Mouse (Mus musculus) kidney, embryonic 15.5 days (tissue): ENCODE measurements around the gene Tcta. TPM values are rescaled to one million over a fixed set of nuclear protein-coding genes. Genes with fewer than 3 reads are reported as not detected.

Experiments
- ATAC-seq: fragments of 200-750 bp; cut with Nextera tagmentation; replicated peaks from 2 replicates; pipeline ENCODE4 v1.8.0; 2017; ENCODE audit warnings: moderate TSS enrichment; ENCODE audit not compliant: low FRiP score
- H3K27ac ChIP-seq: fragments of 300-500 bp; sonication (generic); 2 replicates; pipeline ENCODE4 v1.5.1; 2015; ENCODE audit warnings: mild to moderate bottlenecking, inconsistent platforms
- H3K27me3 ChIP-seq: fragments of 300-500 bp; sonication (generic); 2 replicates; pipeline ENCODE4 v1.6.1; 2015; ENCODE audit warnings: inconsistent platforms
- H3K36me3 ChIP-seq: fragments of 300-500 bp; sonication (generic); 2 replicates; pipeline ENCODE4 v1.6.1; 2015; ENCODE audit warnings: inconsistent platforms
- H3K4me1 ChIP-seq: fragments of 300-500 bp; sonication (generic); 2 replicates; pipeline ENCODE4 v1.6.1; 2015; ENCODE audit warnings: inconsistent platforms
- H3K4me2 ChIP-seq: fragments of 300-500 bp; sonication (generic); 2 replicates; pipeline ENCODE4 v1.6.1; 2015; ENCODE audit warnings: moderate library complexity, mild to moderate bottlenecking, inconsistent platforms
- H3K4me3 ChIP-seq: fragments of 300-500 bp; sonication (generic); replicated peaks from 2 replicates; pipeline ENCODE4 v1.5.1; 2015; ENCODE audit warnings: mild to moderate bottlenecking, inconsistent platforms
- H3K9ac ChIP-seq: fragments of 300-500 bp; sonication (generic); 2 replicates; pipeline ENCODE4 v1.6.1; 2015; ENCODE audit warnings: mild to moderate bottlenecking, inconsistent platforms
- H3K9me3 ChIP-seq: fragments of 300-500 bp; sonication (generic); replicated peaks from 2 replicates; pipeline ENCODE4 v1.6.1; 2016; ENCODE audit warnings: inconsistent platforms
- WGBS: fragments of 180-500 bp; shearing (Covaris S2); methylation state at CpG from one replicate; pipeline ENCODE4 v1.1.7; 2015; ENCODE audit warnings: mixed read lengths; 5-methylcytosine and 5-hydroxymethylcytosine counted together
- polyA plus RNA-seq: library from polyadenylated mRNA; unstranded; fragments of >200 nt; fragmentation: Nextera tagmentation; extraction: Ambion mirVana; gene quantifications from 2 replicates; pipeline ENCODE4 v1.2.1, GENCODE M21; 2015

The Tcta gene
- 31.6 and 32.2 TPM in 2 replicates for polyA plus RNA-seq

DNA sequence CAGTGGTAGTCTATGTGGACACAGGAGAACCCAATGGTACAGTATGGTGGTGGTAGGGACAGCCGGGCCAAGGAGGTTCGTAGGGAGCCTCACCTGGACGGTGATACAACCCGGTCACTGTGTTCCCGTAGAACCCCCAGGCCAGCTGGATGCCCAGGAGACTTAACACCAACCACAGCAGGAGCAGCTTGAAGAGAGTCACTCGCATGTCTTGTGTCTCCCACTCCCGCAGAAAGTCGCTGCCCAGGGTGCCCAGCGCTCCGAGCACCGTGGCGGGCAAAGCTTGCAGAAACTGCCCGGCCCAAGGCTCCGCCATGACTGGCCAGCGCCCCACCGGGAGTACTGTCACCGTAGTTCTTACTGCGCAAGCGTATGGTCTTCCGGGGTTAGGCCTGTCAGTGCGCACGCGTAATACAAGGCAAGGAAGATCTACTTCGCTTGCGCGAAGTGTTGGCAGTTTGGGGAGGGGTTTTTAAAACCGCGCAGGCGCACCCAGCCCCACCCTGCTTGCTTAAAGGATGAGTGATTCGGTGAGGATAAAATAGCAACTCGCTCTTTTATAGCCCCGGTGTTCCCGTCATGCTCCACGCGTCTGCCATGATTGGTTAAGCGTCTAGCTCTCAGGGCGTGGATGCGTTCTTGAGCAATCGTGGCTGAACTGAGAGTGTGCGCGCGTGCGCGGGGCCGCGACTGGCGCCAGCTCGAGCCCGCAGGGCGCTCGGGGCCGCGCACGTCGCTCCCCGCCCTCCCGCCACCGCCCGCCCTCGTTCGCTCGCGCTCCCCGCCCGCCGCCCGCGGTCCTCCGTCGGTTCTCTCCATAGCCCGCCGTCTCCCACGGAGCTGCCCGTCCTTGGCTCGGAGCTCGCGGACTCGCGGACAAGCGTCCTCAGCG, at the start of gene Tcta, which contains the start of gene Rhoa:
Gene Tcta (minus strand): TSS at position 532 of the 892 bp plus-strand sequence.
Gene Rhoa (plus strand): TSS at position 501 of the 892 bp plus-strand sequence.
- Histone ChIP-seq H3K4me1 (peaks cover 41% of the 10 kb centered on the region), H3K27ac (peak within 1 kb of the TSS; percentile 100), H3K9ac (peak within 1 kb of the TSS; percentile 99), H3K27me3 (no peaks in the 10 kb centered on the region), H3K4me2 (peak within 1 kb of the TSS; percentile 82), H3K4me3 (peak within 1 kb of the TSS; percentile 94), H3K36me3 (peaks cover 29% of the 10 kb centered on the region), H3K9me3 (no peaks in the 10 kb centered on the region)
- peak; percentile 98 for ATAC-seq
- under 1% methylated on average over 81 of the region's 81 CpGs for WGBS

DNA sequence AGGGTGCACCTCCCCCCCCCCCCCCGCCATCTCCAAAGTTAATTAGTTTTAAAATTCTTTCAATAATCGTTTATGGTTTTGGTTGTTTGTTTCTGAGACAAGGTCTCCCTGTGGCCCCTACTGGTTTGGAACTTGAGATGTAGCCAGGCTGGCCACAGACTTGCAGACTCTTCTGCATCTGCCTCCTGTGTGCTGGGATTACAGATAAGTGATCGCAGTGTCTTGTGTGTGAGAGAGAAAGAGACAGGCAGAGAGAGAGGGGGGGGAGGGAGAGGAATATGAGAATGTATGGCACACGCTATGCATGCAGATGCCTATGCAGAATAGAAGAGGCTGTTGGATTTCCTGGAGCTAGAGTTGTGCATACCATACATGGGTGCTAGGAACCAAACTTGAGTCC, 43.8 kb upstream of the Tcta start:
- H3K4me1 ChIP-seq, result peaks cover 21% of the 10 kb centered on the region
- no peaks in the 10 kb centered on the region for H3K9me3 ChIP-seq
- no peak overlapping the region for H3K9ac ChIP-seq
- no peak overlapping the region for H3K4me3 ChIP-seq
- H3K36me3 ChIP-seq, result peaks cover 46% of the 10 kb centered on the region
- no peak overlapping the region for H3K27ac ChIP-seq
- ATAC-seq, result no peak
- H3K27me3 ChIP-seq, result no peaks in the 10 kb centered on the region
- H3K4me2 ChIP-seq, result no peak overlapping the region
- WGBS, result 89% methylated on average over 4 of the region's 4 CpGs

DNA sequence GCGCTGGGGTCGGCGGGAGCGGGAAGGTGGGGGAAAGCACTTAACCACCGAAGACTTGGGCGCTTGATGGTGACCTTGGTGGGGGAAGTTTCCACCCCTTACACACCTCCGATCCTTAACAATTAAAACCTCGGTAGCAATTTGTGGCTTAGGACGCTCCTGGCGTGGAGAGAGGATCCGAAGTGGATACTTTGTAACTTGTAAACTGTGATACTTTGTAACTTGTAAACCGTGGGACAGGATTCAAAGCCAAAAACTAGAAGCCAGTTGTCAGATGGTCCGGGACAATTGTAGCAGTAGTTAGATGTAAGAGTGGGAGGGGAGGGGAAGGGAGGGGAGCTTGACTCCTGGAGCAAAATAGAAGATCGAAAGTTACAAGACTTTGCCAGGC, 42.3 kb upstream of the Tcta start:
- no peak for ATAC-seq
- Histone ChIP-seq H3K4me2 (peak overlapping the region; percentile 70), H3K9ac (peak overlapping the region; percentile 85), H3K27me3 (no peaks in the 10 kb centered on the region), H3K9me3 (no peaks in the 10 kb centered on the region), H3K4me3 (peak overlapping the region; percentile 94), H3K27ac (peak overlapping the region; percentile 98), H3K4me1 (peaks cover 21% of the 10 kb centered on the region), H3K36me3 (peaks cover 31% of the 10 kb centered on the region)
- WGBS, result 2% methylated on average over 14 of the region's 14 CpGs

DNA sequence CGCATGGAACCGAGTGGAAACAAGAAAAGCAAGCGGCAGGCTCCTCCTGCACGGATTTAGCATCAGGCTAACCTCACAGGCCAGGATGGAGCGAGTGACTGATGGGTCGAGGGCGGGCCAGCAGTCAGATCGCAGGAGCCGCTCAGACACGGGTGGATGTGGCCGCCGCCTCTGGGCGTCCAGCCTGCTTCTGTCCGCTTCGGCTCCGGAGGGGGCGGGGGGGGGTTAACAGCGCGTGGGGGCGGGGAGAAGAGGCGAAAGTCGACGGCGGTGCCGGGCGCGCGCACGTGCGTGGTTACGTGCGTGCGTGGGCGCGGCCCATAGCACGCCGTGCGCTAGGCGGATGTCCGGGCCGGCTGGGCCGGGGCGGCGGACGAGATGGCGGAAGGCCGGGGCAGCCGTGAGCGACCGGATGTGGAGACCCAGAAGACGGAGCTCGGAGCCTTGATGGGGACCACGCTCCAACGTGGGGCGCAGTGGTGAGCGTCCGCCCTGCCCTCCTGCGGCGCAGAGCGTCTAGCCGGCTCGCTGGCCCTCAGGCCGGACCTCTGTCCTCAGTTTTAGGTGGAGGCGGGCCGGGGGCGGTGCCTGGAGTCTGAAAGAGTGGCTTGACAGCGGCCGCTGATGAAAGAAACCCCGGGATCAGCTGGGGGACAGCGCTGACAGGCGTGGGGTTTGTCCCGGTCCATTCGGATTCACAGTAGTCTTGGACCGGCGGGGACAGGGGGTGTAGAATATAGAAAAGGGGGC, 41.8 kb upstream of the Tcta start, which contains the start of gene Usp4:
Gene Usp4 (plus strand): TSS at position 314 of the 750 bp plus-strand sequence.
- ATAC-seq, result peak; percentile 95
- Histone ChIP-seq H3K4me2 (peak within 1 kb of the TSS; percentile 70), H3K27ac (peak within 1 kb of the TSS; percentile 98), H3K9me3 (no peaks in the 10 kb centered on the region), H3K4me1 (peaks cover 21% of the 10 kb centered on the region), H3K9ac (peak within 1 kb of the TSS; percentile 85), H3K36me3 (peaks cover 25% of the 10 kb centered on the region), H3K4me3 (peak within 1 kb of the TSS; percentile 94), H3K27me3 (no peaks in the 10 kb centered on the region)
- WGBS, result under 1% methylated on average over 72 of the region's 75 CpGs

DNA sequence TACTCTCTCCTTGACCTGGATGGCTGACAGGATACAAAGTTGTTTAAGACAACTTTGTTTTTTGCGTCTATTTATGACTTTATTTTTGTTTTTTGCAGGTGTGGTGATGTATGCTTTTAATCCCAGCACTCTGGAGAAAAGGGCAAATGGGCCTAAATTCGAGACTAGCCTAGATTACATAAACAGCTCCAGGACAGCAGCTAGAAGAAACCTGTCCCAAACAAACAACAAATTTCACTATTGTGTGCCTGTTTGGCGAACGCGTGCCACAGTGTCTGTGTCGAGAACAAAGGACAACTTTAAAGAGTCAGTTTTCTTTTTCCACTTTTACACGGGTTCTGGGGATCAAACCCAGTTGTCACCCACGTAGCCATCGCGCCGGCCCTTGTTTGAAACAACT, 41.1 kb upstream of the Tcta start:
- peaks cover 19% of the 10 kb centered on the region for H3K36me3 ChIP-seq
- H3K4me2 ChIP-seq, result peak overlapping the region; percentile 70
- no peaks in the 10 kb centered on the region for H3K27me3 ChIP-seq
- H3K4me1 ChIP-seq, result peaks cover 26% of the 10 kb centered on the region
- WGBS, result 4% methylated on average over 11 of the region's 11 CpGs
- peak overlapping the region; percentile 98 for H3K27ac ChIP-seq
- H3K4me3 ChIP-seq, result peak overlapping the region; percentile 94
- H3K9ac ChIP-seq, result peak overlapping the region; percentile 85
- ATAC-seq, result no peak
- H3K9me3 ChIP-seq, result no peaks in the 10 kb centered on the region

DNA sequence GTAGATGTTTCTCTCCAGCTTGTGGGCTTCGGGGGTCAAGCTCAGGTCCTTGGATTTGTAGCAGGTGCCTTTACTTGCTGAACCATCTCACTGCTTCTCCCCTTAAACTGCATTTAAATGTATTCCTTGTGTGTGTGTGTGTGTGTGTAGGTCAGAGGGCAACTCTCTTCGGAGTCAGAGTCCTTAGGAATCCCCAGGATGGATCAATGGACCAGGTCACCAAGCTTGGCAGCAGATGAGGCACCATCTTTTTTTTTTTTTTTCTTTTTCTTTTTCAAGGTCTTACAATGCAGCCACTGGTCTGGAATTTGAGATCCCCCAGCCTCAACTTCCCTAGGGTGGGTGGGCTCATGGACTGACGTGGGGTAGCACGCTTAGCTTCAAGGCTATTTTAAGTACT, 38.5 kb upstream of the Tcta start:
- no peaks in the 10 kb centered on the region for H3K27me3 ChIP-seq
- H3K4me3 ChIP-seq, result no peak overlapping the region
- H3K4me1 ChIP-seq, result peaks cover 48% of the 10 kb centered on the region
- H3K36me3 ChIP-seq, result peaks cover 4% of the 10 kb centered on the region; the same call in 1 of the 2 replicates
- WGBS, result 89% methylated on average over 4 of the region's 4 CpGs
- H3K27ac ChIP-seq, result no peak overlapping the region
- H3K4me2 ChIP-seq, result no peak overlapping the region
- no peak for ATAC-seq
- H3K9me3 ChIP-seq, result no peaks in the 10 kb centered on the region
- H3K9ac ChIP-seq, result no peak overlapping the region

DNA sequence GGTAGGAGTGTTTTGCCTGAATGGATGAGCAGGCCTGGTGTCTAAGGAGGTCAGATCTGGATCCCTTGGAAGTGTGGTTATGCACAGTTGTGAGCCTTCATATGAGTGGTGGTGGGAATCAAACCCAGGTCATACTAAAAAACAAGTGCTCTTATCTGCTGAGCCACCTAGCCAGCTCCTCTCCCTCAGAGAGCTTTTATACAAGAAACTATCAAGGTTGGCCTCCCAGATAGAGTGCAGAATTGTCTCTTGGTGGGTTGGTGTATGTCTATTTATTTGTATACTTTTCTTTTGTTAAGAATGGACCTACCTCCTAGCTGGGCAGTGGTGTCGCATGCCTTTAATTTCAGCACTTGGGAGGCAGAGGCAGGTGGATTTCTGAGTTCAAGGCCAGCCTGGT, 37.9 kb upstream of the Tcta start:
- Histone ChIP-seq H3K36me3 (peaks cover 4% of the 10 kb centered on the region; the same call in 1 of the 2 replicates), H3K4me1 (peaks cover 42% of the 10 kb centered on the region), H3K9me3 (no peaks in the 10 kb centered on the region), H3K27me3 (no peaks in the 10 kb centered on the region), H3K4me3 (no peak overlapping the region), H3K27ac (no peak overlapping the region), H3K9ac (no peak overlapping the region), H3K4me2 (no peak overlapping the region)
- ATAC-seq, result no peak
- 100% methylated on average over 1 of the region's 1 CpGs for WGBS

DNA sequence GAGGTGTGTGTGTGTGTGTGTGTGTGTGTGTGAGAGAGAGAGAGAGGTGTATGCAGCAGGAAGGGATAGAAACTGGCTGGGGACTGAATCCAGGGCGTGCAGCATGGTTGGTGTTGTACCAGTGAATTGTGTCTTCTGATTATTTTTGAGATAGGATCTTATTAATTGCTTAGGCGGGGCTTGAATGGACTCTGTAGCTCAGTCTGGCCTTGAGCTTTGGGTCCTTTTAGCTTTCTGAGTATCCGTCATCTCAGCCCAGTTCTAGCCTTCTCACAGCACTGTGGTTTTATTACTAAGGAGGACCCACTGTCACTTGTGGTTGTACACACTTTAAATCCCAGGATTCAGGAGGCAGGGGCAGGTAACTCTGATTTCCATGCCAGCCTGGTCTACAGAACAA, 37.4 kb upstream of the Tcta start:
- no peak overlapping the region for H3K27ac ChIP-seq

DNA sequence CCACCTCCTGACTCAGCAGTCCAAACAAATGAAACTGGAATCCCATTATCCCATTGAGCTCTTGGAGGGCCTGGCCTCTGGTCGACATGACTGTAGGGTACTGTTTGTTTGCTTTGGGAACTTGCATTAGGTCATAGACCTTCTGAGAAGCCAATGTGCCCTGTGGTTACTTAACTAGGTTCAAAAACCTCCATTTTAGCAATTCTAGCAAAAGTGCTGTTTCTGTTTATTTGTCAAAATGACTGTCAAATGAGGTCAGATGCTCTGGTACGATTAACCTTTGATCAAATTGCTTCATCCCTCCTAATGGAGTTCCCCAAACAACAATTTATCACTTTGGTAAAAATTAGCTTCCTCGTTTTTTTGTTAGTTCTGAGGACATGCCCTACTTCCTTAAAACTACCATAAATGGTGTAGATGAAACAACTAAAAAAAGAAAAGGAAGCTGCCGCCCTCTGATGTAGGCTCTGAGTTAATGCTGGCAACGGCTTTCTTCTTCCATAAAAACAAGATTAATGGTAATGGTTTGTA, 36.4 kb upstream of the Tcta start:
- no peaks in the 10 kb centered on the region for H3K27me3 ChIP-seq
- H3K36me3 ChIP-seq, result peaks cover 14% of the 10 kb centered on the region
- peaks cover 49% of the 10 kb centered on the region for H3K4me1 ChIP-seq
- H3K27ac ChIP-seq, result peak overlapping the region; percentile 96
- no peak overlapping the region for H3K9ac ChIP-seq
- no peak for ATAC-seq
- no peaks in the 10 kb centered on the region for H3K9me3 ChIP-seq
- H3K4me3 ChIP-seq, result no peak overlapping the region
- WGBS, result 29% methylated on average over 5 of the region's 5 CpGs
- no peak overlapping the region for H3K4me2 ChIP-seq

More for the DNA sequence above, 37.4 kb upstream of the Tcta start:
- no peaks in the 10 kb centered on the region for H3K9me3 ChIP-seq
- WGBS, result 77% methylated on average over 3 of the region's 3 CpGs
- no peak overlapping the region for H3K4me2 ChIP-seq
- H3K27me3 ChIP-seq, result no peaks in the 10 kb centered on the region
- peaks cover 5% of the 10 kb centered on the region for H3K36me3 ChIP-seq
- H3K4me3 ChIP-seq, result no peak overlapping the region
- no peak overlapping the region for H3K9ac ChIP-seq
- peaks cover 42% of the 10 kb centered on the region for H3K4me1 ChIP-seq
- no peak for ATAC-seq

DNA sequence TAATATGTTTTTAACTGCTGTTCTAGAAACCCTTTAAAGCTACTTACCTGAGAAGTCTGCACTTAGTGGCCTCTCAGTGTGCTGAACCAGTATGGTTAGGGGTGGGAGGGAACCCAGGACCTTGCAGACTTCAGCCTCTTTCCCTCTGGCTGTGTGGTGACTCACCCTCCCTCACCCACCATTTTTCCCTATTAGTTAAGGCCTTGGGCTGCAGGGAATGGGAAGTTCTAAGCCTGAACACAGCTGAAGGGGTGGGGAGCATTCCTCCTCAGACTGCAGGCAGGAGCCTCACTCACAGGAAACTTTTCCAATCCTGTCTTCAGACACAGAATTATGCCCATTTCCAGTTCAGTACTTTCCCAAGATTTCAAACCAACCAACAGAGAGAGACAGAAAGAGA, 35.8 kb upstream of the Tcta start:
- Histone ChIP-seq H3K27ac (peak overlapping the region; percentile 96), H3K27me3 (no peaks in the 10 kb centered on the region), H3K36me3 (peaks cover 14% of the 10 kb centered on the region), H3K9me3 (no peaks in the 10 kb centered on the region), H3K4me3 (no peak overlapping the region), H3K4me1 (peaks cover 47% of the 10 kb centered on the region), H3K4me2 (no peak overlapping the region), H3K9ac (no peak overlapping the region)
- no peak for ATAC-seq

DNA sequence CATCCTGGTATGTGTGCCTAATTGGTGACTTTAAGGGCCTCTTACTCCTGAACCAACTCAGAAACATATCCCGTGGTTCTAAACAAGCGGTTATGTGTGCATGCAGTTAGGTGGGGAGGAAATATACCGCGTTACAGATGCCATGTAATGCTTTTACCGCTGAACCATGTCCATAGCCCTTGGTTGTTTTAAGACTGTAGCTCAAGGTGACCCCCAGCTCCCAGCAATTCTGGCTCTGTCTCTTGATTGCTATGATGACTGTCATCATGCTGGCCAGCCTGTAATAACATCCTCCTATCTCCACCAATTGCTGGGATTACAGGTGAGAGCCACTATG, 35.1 kb upstream of the Tcta start:
- no peak for ATAC-seq
- Histone ChIP-seq H3K27me3 (no peaks in the 10 kb centered on the region), H3K4me1 (peaks cover 43% of the 10 kb centered on the region), H3K27ac (peak overlapping the region; percentile 96), H3K4me3 (peak overlapping the region; percentile 73; the same call in 1 of the 2 replicates), H3K9me3 (no peaks in the 10 kb centered on the region), H3K9ac (no peak overlapping the region), H3K4me2 (peak overlapping the region; percentile 78), H3K36me3 (peaks cover 18% of the 10 kb centered on the region)
- 83% methylated on average over 5 of the region's 5 CpGs for WGBS
